Comparison of ENCODE assay signal across 5 mouse cellular contexts in genomic region chr5:72069398-72069797, GRCm38 (mm10).
DNase-seq lines count a peak whose midpoint lies in the region; ATAC-seq and TF ChIP-seq lines count a peak whose summit lies in the region.
"Not testable (repeated sequence)": the region's sequence is repeated elsewhere in the genome, so short reads cannot be mapped to it uniquely, and the experiment has no call there.

No protein-coding gene starts in this region.

- not testable (repeated sequence) for H3K36me3 ChIP-seq in embryonic facial prominence, embryonic 13.5 days; embryonic facial prominence, embryonic 15.5 days

- H3K4me1 ChIP-seq in embryonic facial prominence, embryonic 13.5 days; embryonic facial prominence, embryonic 15.5 days: not testable (repeated sequence)

- DNase-seq in brain, adult 2 months (ENCODE audit: low read depth, low spot score) = peak; percentile 38
- DNase-seq in left cerebral cortex, adult 2 months (ENCODE audit: extremely low spot score in 1 of 2, low spot score in 2 of 2) = not testable (repeated sequence)

- H3K4me2 ChIP-seq in embryonic facial prominence, embryonic 13.5 days; embryonic facial prominence, embryonic 15.5 days (replicated peaks): not testable (repeated sequence)

- H3K4me3 ChIP-seq in embryonic facial prominence, embryonic 13.5 days; embryonic facial prominence, embryonic 15.5 days (replicated peaks); left cerebral cortex, adult 2 months: not testable (repeated sequence)

- not testable (repeated sequence) for ATAC-seq in embryonic facial prominence, embryonic 13.5 days (ENCODE audit: insufficient number of reproducible peaks, insufficient read depth, low FRiP score, low TSS enrichment, low read depth); embryonic facial prominence, embryonic 15.5 days (ENCODE audit: insufficient number of reproducible peaks, low FRiP score, low TSS enrichment, low read depth)
- ATAC-seq in frontal cortex, adult (ENCODE audit: low TSS enrichment) = peak; percentile 95

- H3K27me3 ChIP-seq in embryonic facial prominence, embryonic 13.5 days; embryonic facial prominence, embryonic 15.5 days: not testable (repeated sequence)

- 80% methylated on average over 7 of the region's 7 CpGs for WGBS in embryonic facial prominence, embryonic 13.5 days
- WGBS in embryonic facial prominence, embryonic 15.5 days = 78% methylated on average over 7 of the region's 7 CpGs

- intact Hi-C loops in left cerebral cortex, adult 2 months (cut with DNase I) = loop anchor here (5.0 kb wide), 1 partner anchor 152 kb away; no protein-coding TSS in a partner anchor

- TF ChIP-seq CTCF in left cerebral cortex, adult 2 months (IDR thresholded peaks at IDR 0.05) = not testable (repeated sequence)

- H3K9me3 ChIP-seq in embryonic facial prominence, embryonic 13.5 days; embryonic facial prominence, embryonic 15.5 days (replicated peaks): not testable (repeated sequence)

- not testable (repeated sequence) for H3K9ac ChIP-seq in embryonic facial prominence, embryonic 13.5 days; embryonic facial prominence, embryonic 15.5 days

- peak overlapping the region; percentile 84 for H3K27ac ChIP-seq in embryonic facial prominence, embryonic 13.5 days
- peak overlapping the region; percentile 65; the same call in 1 of the 2 replicates for H3K27ac ChIP-seq in embryonic facial prominence, embryonic 15.5 days (replicated peaks)
- H3K27ac ChIP-seq in left cerebral cortex, adult 2 months = peak overlapping the region; percentile 50
